Mouse (Mus musculus): ENCODE measurements around the gene Cldnd1.

The Cldnd1 gene

GRCm38 (mm10) chr16:58708601-58709475 is 18.9 kb upstream of the Cldnd1 start:
- DNase-seq (ENCODE audit: low spot score), result no peak

GRCm38 (mm10) chr16:58709536-58709935 is 18.2 kb upstream of the Cldnd1 start:
- no peak for DNase-seq (ENCODE audit: low spot score)

- DNase-seq (ENCODE audit: low spot score), result no peak
Observed at GRCm38 (mm10) chr16:58712221-58712620, 15.5 kb upstream of the Cldnd1 start.

DNA sequence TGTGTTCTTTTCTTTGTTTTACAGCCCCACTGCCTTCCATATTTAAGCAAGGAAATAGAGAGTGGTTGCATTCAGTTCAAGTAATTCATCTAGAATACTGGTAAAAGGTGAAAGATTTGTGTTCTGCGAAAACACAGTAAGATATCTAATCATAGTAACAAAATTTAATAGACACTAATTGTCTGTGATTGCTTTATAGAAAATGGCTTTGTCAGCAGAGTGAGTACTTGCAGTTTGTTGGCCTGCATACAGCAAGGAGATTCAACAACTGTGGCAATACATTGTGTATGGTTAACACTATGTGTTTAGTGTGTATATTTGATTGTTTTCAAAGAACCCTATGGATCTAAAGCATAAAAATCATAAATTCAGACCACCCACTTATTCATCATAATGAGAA is 14.6 kb upstream of the Cldnd1 start:
- no peak for DNase-seq (ENCODE audit: low spot score)

DNA sequence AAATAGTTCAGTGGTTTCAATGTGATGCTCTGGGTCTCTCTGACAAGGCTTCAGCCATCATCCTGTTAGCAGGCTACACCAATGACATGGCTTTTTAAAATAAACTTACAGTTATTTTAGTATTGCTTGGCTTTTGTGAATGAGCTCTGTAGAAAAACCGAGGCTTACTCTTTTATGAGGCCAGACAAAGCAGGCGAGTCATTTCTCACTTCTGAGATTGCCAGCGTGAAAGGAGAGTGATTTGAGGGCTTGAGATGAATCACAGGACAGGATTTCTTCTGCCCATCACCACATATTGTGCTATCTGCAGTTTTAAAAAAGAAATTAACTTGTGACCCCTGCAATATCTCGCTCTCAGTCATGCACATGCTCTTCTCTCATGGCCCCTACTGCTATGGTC is 12.7 kb upstream of the Cldnd1 start:
- DNase-seq (ENCODE audit: low spot score), result no peak

- DNase-seq (ENCODE audit: low spot score), result no peak
Observed at GRCm38 (mm10) chr16:58718666-58719120, 9.0 kb upstream of the Cldnd1 start, which contains the start of gene Gpr15. Gene Gpr15 (minus strand): TSS chr16:58719070.

DNA sequence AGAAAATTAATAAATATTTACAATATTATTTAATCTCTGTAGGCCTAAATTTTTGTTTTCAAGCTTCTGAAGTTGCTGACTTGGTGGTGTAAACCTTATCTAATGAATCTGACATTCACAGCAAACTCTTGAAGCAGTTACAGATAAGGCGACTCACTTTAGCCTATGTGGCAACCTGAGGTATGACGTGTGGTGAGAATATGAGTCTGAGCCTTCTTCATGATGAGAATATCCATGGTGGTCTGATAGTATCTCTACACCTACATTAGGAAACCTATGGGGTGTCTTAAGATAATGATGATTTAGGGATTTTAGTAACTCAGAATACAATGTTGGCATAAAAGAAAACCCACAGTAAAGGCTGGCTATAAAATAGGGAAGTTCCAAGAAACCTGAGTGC is 5.4 kb upstream of the Cldnd1 start:
- DNase-seq (ENCODE audit: low spot score), result no peak

DNA sequence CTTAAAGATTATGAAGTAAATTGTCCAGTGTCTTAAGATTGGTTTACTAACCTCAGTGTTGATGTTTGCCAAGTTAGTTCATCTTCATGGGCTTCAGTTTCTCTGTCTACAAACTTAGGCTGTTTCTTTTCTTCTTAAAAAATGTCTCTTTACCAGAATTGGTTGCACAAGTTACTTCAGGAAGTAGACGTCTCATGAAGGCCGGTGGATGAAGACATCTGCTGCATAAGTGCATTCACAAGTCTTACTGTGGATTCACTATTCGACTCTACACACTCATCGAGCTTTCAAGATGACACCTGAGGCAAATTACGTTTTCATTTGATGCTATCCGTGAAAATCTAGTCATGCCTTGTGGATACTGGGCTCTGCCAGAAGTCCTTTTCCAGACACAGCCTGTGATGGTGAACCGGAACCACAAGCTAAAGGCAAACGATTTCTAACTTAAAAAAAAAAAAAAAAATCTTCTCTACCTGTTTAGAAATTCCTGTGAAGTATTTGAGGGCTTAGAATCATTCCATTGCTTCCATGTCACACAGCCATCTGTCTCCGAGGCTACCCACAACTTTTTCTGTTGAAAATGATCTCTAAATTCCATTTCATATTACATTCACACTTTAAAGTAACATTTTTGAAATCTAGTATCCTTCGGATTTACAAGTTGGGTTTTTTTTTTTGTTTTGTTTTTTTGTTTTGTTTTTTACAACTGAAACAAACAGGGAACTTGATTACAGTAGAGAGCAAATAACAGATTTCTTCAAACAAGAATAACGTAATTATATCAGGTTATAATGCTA is 832 bp upstream of the Cldnd1 start:
- no peak for DNase-seq (ENCODE audit: low spot score)

- DNase-seq (ENCODE audit: low spot score), result no peak
Observed at GRCm38 (mm10) chr16:58728176-58728671, 514 bp downstream of the Cldnd1 start.

- DNase-seq (ENCODE audit: low spot score), result no peak
Observed at GRCm38 (mm10) chr16:58738205-58738604, 10.5 kb downstream of the Cldnd1 start.

- DNase-seq (ENCODE audit: low spot score), result no peak
Observed at GRCm38 (mm10) chr16:58738800-58739199, 11.1 kb downstream of the Cldnd1 start.

GRCm38 (mm10) chr16:58740751-58741150 is 13.0 kb downstream of the Cldnd1 start:
- DNase-seq (ENCODE audit: low spot score), result no peak

GRCm38 (mm10) chr16:58746715-58747114 is 19.0 kb downstream of the Cldnd1 start:
- no peak for DNase-seq (ENCODE audit: low spot score)

GRCm38 (mm10) chr16:58751314-58751713 is 23.6 kb downstream of the Cldnd1 start:
- DNase-seq (ENCODE audit: low spot score), result no peak

- DNase-seq (ENCODE audit: low spot score), result no peak
Observed at GRCm38 (mm10) chr16:58756191-58756590, 28.5 kb downstream of the Cldnd1 start.

DNA sequence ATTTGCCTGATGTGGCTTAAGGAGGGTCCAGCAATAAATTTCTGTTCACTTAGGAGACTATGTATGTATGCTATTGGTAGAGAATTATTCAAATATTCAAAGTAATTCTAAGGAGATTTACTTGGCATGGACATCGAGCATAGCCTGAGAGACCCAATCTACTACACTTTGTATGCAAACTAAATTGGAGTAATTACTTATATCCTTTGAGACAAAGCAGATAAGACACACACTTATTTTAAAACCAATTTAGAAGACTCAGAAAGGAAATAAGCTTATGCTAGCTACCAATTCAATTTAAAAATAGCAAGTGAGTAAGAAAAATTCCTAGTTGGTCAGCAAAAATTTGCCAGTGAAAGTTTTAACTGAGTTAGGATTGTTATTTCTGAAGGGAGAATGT is 35.4 kb downstream of the Cldnd1 start, which contains the start of gene Olfr172:
Olfr172 (minus strand) TSS at position 101 of the 400 bp plus-strand sequence.
- DNase-seq (ENCODE audit: low spot score), result no peak

Data from layer of hippocampus, adult 9-10 months (tissue).